Mouse (Mus musculus): ENCODE measurements around the gene Tns3.

GRCm38 (mm10) chr11:8460835-8461234 is 203.5 kb downstream of the Tns3 start:
- TF ChIP-seq GATA1 (IDR thresholded peaks at IDR 0.05; ENCODE audit: low read depth, low read length), result no peak
- TF ChIP-seq CTCF (IDR thresholded peaks at IDR 0.05 in 2 of 3, conservative IDR thresholded peaks at IDR 0.05 in 1 of 3; ENCODE audit: control insufficient read depth in 1 of 3, insufficient read depth in 1 of 3, low read depth in 2 of 3, low read length in 3 of 3, poor library complexity in 1 of 3, severe bottlenecking in 1 of 3), result no peak
- TF ChIP-seq POLR2A (IDR thresholded peaks at IDR 0.05; ENCODE audit: control insufficient read depth in 1 of 2, insufficient read depth in 1 of 2, low read depth in 1 of 2, low read length in 2 of 2, poor library complexity in 1 of 2), result no peak
- TF ChIP-seq TCF12 (IDR thresholded peaks at IDR 0.05; ENCODE audit: low read depth, low read length), result no peak
- TF ChIP-seq ZC3H11A (IDR thresholded peaks at IDR 0.05; ENCODE audit: low read depth, low read length), result no peak
- no peak for TF ChIP-seq ZMIZ1 (IDR thresholded peaks at IDR 0.05; ENCODE audit: low read depth, low read length)
- no peak for TF ChIP-seq USF2 (IDR thresholded peaks at IDR 0.05; ENCODE audit: borderline replicate concordance in 1 of 2, insufficient read depth in 1 of 2, low read depth in 1 of 2, low read length in 2 of 2)

All from MEL (cell line).